Mouse (Mus musculus) MEL (cell line): ENCODE measurements around the gene Slc5a5. TPM values are rescaled to one million over a fixed set of nuclear protein-coding genes. Genes with fewer than 3 reads are reported as not detected.

Experiments used
- DNase-seq: peaks from one replicate; pipeline ENCODE4 v3.0.0; 2011; ENCODE audit warnings: low read depth, low spot score
- H3K27ac ChIP-seq: 2 replicates; pipeline ENCODE4 v1.5.1; 2012; ENCODE audit warnings: low read depth, mild to moderate bottlenecking, control low read depth, low read length, moderate library complexity; ENCODE audit not compliant: control insufficient read depth
- H3K27me3 ChIP-seq, 2 experiments: fragments of 150-350 bp in 1 of 2; sonication (generic) in 1 of 2; 2 replicates each; pipeline ENCODE4 v1.6.1; 2012; ENCODE audit warnings: low read length in 2 of 2, mild to moderate bottlenecking in 2 of 2, improper control_type of control experiment in 1 of 2, moderate library complexity in 1 of 2; ENCODE audit not compliant: insufficient read depth in 2 of 2, control insufficient read depth in 1 of 2
- H3K36me3 ChIP-seq, 2 experiments: 2 replicates each; pipeline ENCODE4 v1.6.1; 2012 to 2014; ENCODE audit warnings: low read length in 2 of 2, improper control_type of control experiment in 1 of 2, inconsistent platforms in 1 of 2, mild to moderate bottlenecking in 1 of 2; ENCODE audit not compliant: insufficient read depth in 2 of 2, control insufficient read depth in 1 of 2
- H3K4me1 ChIP-seq, 2 experiments: fragments of 150-350 bp in 1 of 2; sonication (generic) in 1 of 2; 2 replicates each; pipeline ENCODE4 v1.6.1; 2012; ENCODE audit warnings: low read length in 2 of 2, improper control_type of control experiment in 1 of 2, mild to moderate bottlenecking in 1 of 2; ENCODE audit not compliant: insufficient read depth in 2 of 2, control insufficient read depth in 1 of 2
- H3K4me3 ChIP-seq, 2 experiments: fragments of 150-350 bp in 1 of 2; sonication (generic) in 1 of 2; 2 replicates each; pipeline ENCODE4 v1.5.1; 2012; ENCODE audit warnings: low read depth in 2 of 2, low read length in 2 of 2, mild to moderate bottlenecking in 2 of 2, moderate library complexity in 2 of 2, control low read depth in 1 of 2, improper control_type of control experiment in 1 of 2; ENCODE audit not compliant: control insufficient read depth in 1 of 2, insufficient read depth in 1 of 2
- H3K79me2 ChIP-seq: 2 replicates; pipeline ENCODE4 v1.6.1; 2012; ENCODE audit warnings: mild to moderate bottlenecking, low read length, moderate library complexity; ENCODE audit not compliant: control insufficient read depth, poor library complexity, insufficient read depth
- H3K9ac ChIP-seq: 2 replicates; pipeline ENCODE4 v1.6.1; 2012; ENCODE audit warnings: low read depth, mild to moderate bottlenecking, control low read depth, low read length, moderate library complexity; ENCODE audit not compliant: control insufficient read depth, poor library complexity, severe bottlenecking
- H3K9me3 ChIP-seq: fragments of 150-350 bp; sonication (generic); replicated peaks from 2 replicates; pipeline ENCODE4 v1.6.1; 2012; ENCODE audit warnings: mild to moderate bottlenecking, low read length, improper control_type of control experiment, moderate library complexity; ENCODE audit not compliant: insufficient read depth
- CHD1 ChIP-seq: IDR thresholded peaks from 2 replicates; pipeline ENCODE4 v1.6.1; 2012; ENCODE audit warnings: low read depth, mild to moderate bottlenecking, inconsistent platforms, low read length, improper control_type of control experiment
- CHD2 ChIP-seq: IDR thresholded peaks from 2 replicates; pipeline ENCODE4 v1.6.1; 2011; ENCODE audit warnings: low read length, improper control_type of control experiment
- CTCF ChIP-seq, 3 experiments: IDR thresholded peaks in 2 of 3; conservative IDR thresholded peaks in 1 of 3; 2 replicates each; pipeline ENCODE4 v1.5.1; 2011 to 2012; ENCODE audit warnings: low read length in 3 of 3, low read depth in 2 of 3, mild to moderate bottlenecking in 2 of 3, improper control_type of control experiment in 1 of 3, inconsistent platforms in 1 of 3, mixed read lengths in 1 of 3, moderate library complexity in 1 of 3; ENCODE audit not compliant: control insufficient read depth in 1 of 3, insufficient read depth in 1 of 3, poor library complexity in 1 of 3, severe bottlenecking in 1 of 3
- E2F4 ChIP-seq: IDR thresholded peaks from 2 replicates; pipeline ENCODE4 v1.6.1; 2011; ENCODE audit warnings: low read depth, low read length, improper control_type of control experiment, borderline replicate concordance
- ELF1 ChIP-seq: IDR thresholded peaks from 2 replicates; pipeline ENCODE4 v1.6.1; 2014; ENCODE audit warnings: low read depth, mild to moderate bottlenecking, inconsistent platforms, low read length, improper control_type of control experiment, moderate library complexity
- EP300 ChIP-seq, 2 experiments: IDR thresholded peaks; 2 replicates each; pipeline ENCODE4 v1.6.1; 2011; ENCODE audit warnings: improper control_type of control experiment in 2 of 2, low read length in 2 of 2, low read depth in 1 of 2, mild to moderate bottlenecking in 1 of 2
- ETS1 ChIP-seq: IDR thresholded peaks from 2 replicates; pipeline ENCODE4 v1.6.1; 2012; ENCODE audit warnings: low read depth, mild to moderate bottlenecking, inconsistent platforms, low read length, improper control_type of control experiment, moderate library complexity
- GABPA ChIP-seq: IDR thresholded peaks from 2 replicates; pipeline ENCODE4 v1.6.1; 2012; ENCODE audit warnings: low read depth, mild to moderate bottlenecking, inconsistent platforms, low read length, improper control_type of control experiment, moderate library complexity
- GATA1 ChIP-seq: IDR thresholded peaks from 2 replicates; pipeline ENCODE4 v1.6.1; 2011; ENCODE audit warnings: low read depth, low read length, improper control_type of control experiment
- HCFC1 ChIP-seq: IDR thresholded peaks from 2 replicates; pipeline ENCODE4 v1.6.1; 2012; ENCODE audit warnings: low read depth, mild to moderate bottlenecking, inconsistent platforms, low read length, improper control_type of control experiment, moderate library complexity
- JUND ChIP-seq: IDR thresholded peaks from 2 replicates; pipeline ENCODE4 v1.6.1; 2011; ENCODE audit warnings: low read depth, mild to moderate bottlenecking, improper control_type of control experiment, low read length
- KAT2A ChIP-seq: conservative IDR thresholded peaks from 2 replicates; pipeline ENCODE4 v1.6.1; 2012; ENCODE audit warnings: low read depth, low read length, improper control_type of control experiment, inconsistent platforms
- MAFK ChIP-seq: IDR thresholded peaks from 2 replicates; pipeline ENCODE4 v1.6.1; 2011; ENCODE audit warnings: low read depth, mild to moderate bottlenecking, low read length, improper control_type of control experiment, borderline replicate concordance
- MAX ChIP-seq: IDR thresholded peaks from 2 replicates; pipeline ENCODE4 v1.6.1; 2011; ENCODE audit warnings: low read length, improper control_type of control experiment
- MAZ ChIP-seq: IDR thresholded peaks from 2 replicates; pipeline ENCODE4 v1.6.1; 2012; ENCODE audit warnings: low read depth, mild to moderate bottlenecking, inconsistent platforms, low read length, improper control_type of control experiment
- MEF2A ChIP-seq: IDR thresholded peaks from 2 replicates; pipeline ENCODE4 v1.6.1; 2014; ENCODE audit warnings: low read depth, mild to moderate bottlenecking, inconsistent platforms, low read length, improper control_type of control experiment; ENCODE audit not compliant: poor library complexity, insufficient replicate concordance, severe bottlenecking; ENCODE audit errors: extremely low read depth
- MXI1 ChIP-seq: IDR thresholded peaks from 2 replicates; pipeline ENCODE4 v1.6.1; 2011; ENCODE audit warnings: mild to moderate bottlenecking, low read depth, low read length, improper control_type of control experiment
- MYB ChIP-seq: IDR thresholded peaks from 2 replicates; pipeline ENCODE4 v1.6.1; 2011; ENCODE audit warnings: mild to moderate bottlenecking, low read depth, low read length, improper control_type of control experiment
- MYC ChIP-seq: IDR thresholded peaks from 2 replicates; pipeline ENCODE4 v1.6.1; 2011; ENCODE audit warnings: low read depth, mild to moderate bottlenecking, low read length, improper control_type of control experiment, moderate library complexity
- NELFE ChIP-seq: IDR thresholded peaks from 2 replicates; pipeline ENCODE4 v1.6.1; 2011; ENCODE audit warnings: low read depth, low read length, improper control_type of control experiment
- NRF1 ChIP-seq: IDR thresholded peaks from 2 replicates; pipeline ENCODE4 v1.6.1; 2014; ENCODE audit warnings: low read depth, mild to moderate bottlenecking, inconsistent platforms, low read length, improper control_type of control experiment, moderate library complexity; ENCODE audit not compliant: poor library complexity, insufficient read depth, severe bottlenecking
- POLR2A ChIP-seq, 2 experiments: IDR thresholded peaks; 2 replicates each; pipeline ENCODE4 v1.6.1; 2011 to 2012; ENCODE audit warnings: low read length in 2 of 2, mild to moderate bottlenecking in 2 of 2, control low read depth in 1 of 2, improper control_type of control experiment in 1 of 2, low read depth in 1 of 2, moderate library complexity in 1 of 2; ENCODE audit not compliant: control insufficient read depth in 1 of 2, insufficient read depth in 1 of 2, poor library complexity in 1 of 2
- POLR2AphosphoS2 ChIP-seq: IDR thresholded peaks from 2 replicates; pipeline ENCODE4 v1.6.1; 2011; ENCODE audit warnings: low read length, improper control_type of control experiment
- POLR2AphosphoS5 ChIP-seq: IDR thresholded peaks from 2 replicates; pipeline ENCODE4 v1.6.1; 2012; ENCODE audit warnings: low read depth, borderline replicate concordance, mild to moderate bottlenecking, inconsistent platforms, low read length, moderate library complexity, mixed read lengths
- RCOR1 ChIP-seq: IDR thresholded peaks from 2 replicates; pipeline ENCODE4 v1.6.1; 2012; ENCODE audit warnings: low read depth, mild to moderate bottlenecking, inconsistent platforms, low read length, improper control_type of control experiment
- SIN3A ChIP-seq: IDR thresholded peaks from 2 replicates; pipeline ENCODE4 v1.6.1; 2012; ENCODE audit warnings: low read length, improper control_type of control experiment, inconsistent platforms
- SMC3 ChIP-seq: IDR thresholded peaks from 2 replicates; pipeline ENCODE4 v1.6.1; 2011; ENCODE audit warnings: low read depth, low read length, improper control_type of control experiment
- TAL1 ChIP-seq: IDR thresholded peaks from 2 replicates; pipeline ENCODE4 v1.6.1; 2012; ENCODE audit warnings: mild to moderate bottlenecking, inconsistent platforms, low read length, moderate library complexity, mixed read lengths
- TBP ChIP-seq: IDR thresholded peaks from 2 replicates; pipeline ENCODE4 v1.8.0; 2011; ENCODE audit warnings: low read depth, low read length, improper control_type of control experiment
- TCF12 ChIP-seq: IDR thresholded peaks from 2 replicates; pipeline ENCODE4 v1.6.1; 2014; ENCODE audit warnings: low read depth, mild to moderate bottlenecking, inconsistent platforms, low read length, improper control_type of control experiment, moderate library complexity
- UBTF ChIP-seq: IDR thresholded peaks from 2 replicates; pipeline ENCODE4 v1.6.1; 2012; ENCODE audit warnings: low read depth, mild to moderate bottlenecking, inconsistent platforms, low read length, improper control_type of control experiment, moderate library complexity, borderline replicate concordance; ENCODE audit not compliant: insufficient read depth
- USF1 ChIP-seq: IDR thresholded peaks from 2 replicates; pipeline ENCODE4 v1.6.1; 2014; ENCODE audit warnings: low read depth, mild to moderate bottlenecking, inconsistent platforms, low read length, improper control_type of control experiment, moderate library complexity
- USF2 ChIP-seq, 2 experiments: IDR thresholded peaks; 2 replicates each; pipeline ENCODE4 v1.6.1; 2011 to 2012; ENCODE audit warnings: improper control_type of control experiment in 2 of 2, low read length in 2 of 2, borderline replicate concordance in 1 of 2, inconsistent platforms in 1 of 2, low read depth in 1 of 2, mild to moderate bottlenecking in 1 of 2; ENCODE audit not compliant: insufficient read depth in 1 of 2
- ZC3H11A ChIP-seq: IDR thresholded peaks from 2 replicates; pipeline ENCODE4 v1.6.1; 2012; ENCODE audit warnings: low read depth, mild to moderate bottlenecking, inconsistent platforms, low read length, improper control_type of control experiment
- ZKSCAN1 ChIP-seq: IDR thresholded peaks from 2 replicates; pipeline ENCODE4 v1.6.1; 2012; ENCODE audit warnings: low read depth, mild to moderate bottlenecking, inconsistent platforms, low read length, improper control_type of control experiment, moderate library complexity
- ZMIZ1 ChIP-seq: IDR thresholded peaks from 2 replicates; pipeline ENCODE4 v1.6.1; 2012; ENCODE audit warnings: low read depth, mild to moderate bottlenecking, inconsistent platforms, low read length, improper control_type of control experiment, moderate library complexity
- ZNF384 ChIP-seq: IDR thresholded peaks from 2 replicates; pipeline ENCODE4 v1.6.1; 2012; ENCODE audit warnings: low read depth, mild to moderate bottlenecking, inconsistent platforms, low read length, improper control_type of control experiment
- polyA plus RNA-seq, 2 experiments: library from polyadenylated mRNA; stranded (reverse) in 1 of 2; unstranded in 1 of 2; fragments of >175 nt in 1 of 2; fragments of >200 nt in 1 of 2; gene quantifications; 2 replicates each; pipeline versions ENCODE4 v1.2.1 to v1.2.4; 2012; ENCODE audit warnings: low replicate concordance in 2 of 2, low read depth in 1 of 2; ENCODE audit not compliant: insufficient read length in 2 of 2, insufficient read depth in 1 of 2, missing spikeins in 1 of 2
- total RNA-seq: library from RNA; depleted of rRNA; stranded (reverse); fragments of 300-350 nt; gene quantifications from 2 replicates; pipeline ENCODE4 v1.2.3, GENCODE M21; 2012

Slc5a5 gene
- total and polyA plus RNA-seq, 3 experiments: 0.12 to 0.36 TPM; not detected in 1

GRCm38 (mm10) chr8:70897021-70897680, 4.6 kb upstream of the Slc5a5 start, which contains the start of gene Rpl18a:
Gene Rpl18a, minus strand, starts transcription at chr8:70897412.
- no peaks in the 10 kb centered on the region for H3K27me3 ChIP-seq
- H3K27ac ChIP-seq: peak within 1 kb of the TSS; percentile 91
- peaks cover 7 to 17% of the 10 kb centered on the region in 2 experiments; a peak in 3 of 4 replicates for H3K36me3 ChIP-seq
- H3K4me3 ChIP-seq: peak within 1 kb of the TSS; percentile 79 to 97
- peak within 1 kb of the TSS; percentile 99 for H3K9ac ChIP-seq
- peaks cover 19% of the 10 kb centered on the region for H3K79me2 ChIP-seq
- peaks cover 4 to 11% of the 10 kb centered on the region in 2 experiments; a peak in 3 of 4 replicates for H3K4me1 ChIP-seq
- no peaks in the 10 kb centered on the region for H3K9me3 ChIP-seq
- DNase-seq: peak; percentile 99
- TF ChIP-seq NRF1: peak; percentile 69
- peak; percentile 90 for TF ChIP-seq KAT2A
- peak; percentile 83 for TF ChIP-seq TCF12
- TF ChIP-seq E2F4: no peak
- TF ChIP-seq USF1: no peak
- TF ChIP-seq MXI1: no peak
- peak; percentile 96 for TF ChIP-seq NELFE
- TF ChIP-seq MEF2A: no peak
- TF ChIP-seq GATA1: no peak
- no peak for TF ChIP-seq ZKSCAN1
- no peak for TF ChIP-seq ZC3H11A
- peak; percentile 75 for TF ChIP-seq ELF1
- peak; percentile 59 for TF ChIP-seq SIN3A
- TF ChIP-seq MAX: peak; percentile 91
- peak; percentile 87 for TF ChIP-seq POLR2AphosphoS2
- TF ChIP-seq ETS1: no peak; the same call in 1 of the 2 replicates
- no peak for TF ChIP-seq MYB
- TF ChIP-seq POLR2A (IDR thresholded peaks at IDR 0.05; ENCODE audit: control insufficient read depth in 1 of 2, insufficient read depth in 1 of 2, low read depth in 1 of 2, low read length in 2 of 2, poor library complexity in 1 of 2): peak; percentile 84 to 96
- no peak for TF ChIP-seq RCOR1
- no peak for TF ChIP-seq TAL1
- peak; percentile 93 for TF ChIP-seq ZMIZ1
- TF ChIP-seq CTCF (IDR thresholded peaks at IDR 0.05 in 2 of 3, conservative IDR thresholded peaks at IDR 0.05 in 1 of 3; ENCODE audit: control insufficient read depth in 1 of 3, insufficient read depth in 1 of 3, low read depth in 2 of 3, low read length in 3 of 3, poor library complexity in 1 of 3, severe bottlenecking in 1 of 3): no peak
- peak; percentile 96 for TF ChIP-seq POLR2AphosphoS5
- no peak for TF ChIP-seq SMC3
- TF ChIP-seq CHD2: peak; percentile 53; the same call in 1 of the 2 replicates
- no peak; the same call in 1 of the 2 replicates for TF ChIP-seq GABPA
- TF ChIP-seq HCFC1: peak; percentile 95
- no peak for TF ChIP-seq EP300 (IDR thresholded peaks at IDR 0.05; ENCODE audit: low read depth in 1 of 2, low read length in 2 of 2)
- no peak for TF ChIP-seq ZNF384
- no peak for TF ChIP-seq MAZ
- TF ChIP-seq CHD1: peak; percentile 58; the same call in 1 of the 2 replicates
- TF ChIP-seq MYC: peak; percentile 93
- no peak for TF ChIP-seq JUND
- peak; percentile 98 for TF ChIP-seq TBP
- TF ChIP-seq UBTF: no peak
- no peak for TF ChIP-seq MAFK
- TF ChIP-seq USF2 (IDR thresholded peaks at IDR 0.05; ENCODE audit: borderline replicate concordance in 1 of 2, insufficient read depth in 1 of 2, low read depth in 1 of 2, low read length in 2 of 2): no peak
